Mouse (Mus musculus) intestine, embryonic 14.5 days (tissue): ENCODE measurements at regions not wholly inside any gene's neighbourhood (a gene's known extent, or its start where the extent isn't known, plus 50 kb on each side); places are given as distances from the start of the nearest gene placed in this dataset.

Experiments used
- ATAC-seq: fragments of 200-750 bp; cut with Nextera tagmentation; replicated peaks from 2 replicates; pipeline ENCODE4 v1.8.0; 2017; ENCODE audit warnings: low read depth, moderate number of reproducible peaks, moderate TSS enrichment, moderate library complexity; ENCODE audit not compliant: low FRiP score, low TSS enrichment
- DNase-seq: peaks from one replicate; pipeline ENCODE4 v3.0.0-alpha.2; 2018; ENCODE audit warnings: low spot score
- H3K27ac ChIP-seq: fragments of 300-500 bp; sonication (generic); 2 replicates; pipeline ENCODE4 v1.5.1; 2014; ENCODE audit warnings: low read depth, mild to moderate bottlenecking, control low read depth
- H3K27me3 ChIP-seq: fragments of 300-500 bp; sonication (generic); replicated peaks from 2 replicates; pipeline ENCODE4 v1.6.1; 2014; ENCODE audit warnings: low read length, control low read depth; ENCODE audit not compliant: control insufficient read depth, insufficient read depth
- H3K36me3 ChIP-seq: fragments of 300-500 bp; sonication (generic); 2 replicates; pipeline ENCODE4 v1.6.1; 2014; ENCODE audit warnings: low read length, control low read depth; ENCODE audit not compliant: control insufficient read depth, insufficient read depth
- H3K4me1 ChIP-seq: fragments of 300-500 bp; sonication (generic); replicated peaks from 2 replicates; pipeline ENCODE4 v1.6.1; 2014; ENCODE audit warnings: low read length, control low read depth, mixed read lengths; ENCODE audit not compliant: control insufficient read depth, insufficient read depth
- H3K4me2 ChIP-seq: fragments of 300-500 bp; sonication (generic); 2 replicates; pipeline ENCODE4 v1.6.1; 2014; ENCODE audit warnings: low read length
- H3K4me3 ChIP-seq: fragments of 300-500 bp; sonication (generic); 2 replicates; pipeline ENCODE4 v1.5.1; 2014; ENCODE audit warnings: low read depth, low read length, control low read depth, mixed read lengths
- H3K9ac ChIP-seq: fragments of 300-500 bp; sonication (generic); 2 replicates; pipeline ENCODE4 v1.6.1; 2014; ENCODE audit warnings: mild to moderate bottlenecking, low read length
- H3K9me3 ChIP-seq: fragments of 300-500 bp; sonication (generic); 2 replicates; pipeline ENCODE4 v1.6.1; 2016; ENCODE audit warnings: low read length, control low read depth; ENCODE audit not compliant: control insufficient read depth
- WGBS: fragments of 180-500 bp; shearing (Covaris S2); extraction: QIAGEN DNeasy Blood & Tissue Kit; methylation state at CpG from one replicate; pipeline ENCODE4 v1.1.7; 2014; 5-methylcytosine and 5-hydroxymethylcytosine counted together

DNA sequence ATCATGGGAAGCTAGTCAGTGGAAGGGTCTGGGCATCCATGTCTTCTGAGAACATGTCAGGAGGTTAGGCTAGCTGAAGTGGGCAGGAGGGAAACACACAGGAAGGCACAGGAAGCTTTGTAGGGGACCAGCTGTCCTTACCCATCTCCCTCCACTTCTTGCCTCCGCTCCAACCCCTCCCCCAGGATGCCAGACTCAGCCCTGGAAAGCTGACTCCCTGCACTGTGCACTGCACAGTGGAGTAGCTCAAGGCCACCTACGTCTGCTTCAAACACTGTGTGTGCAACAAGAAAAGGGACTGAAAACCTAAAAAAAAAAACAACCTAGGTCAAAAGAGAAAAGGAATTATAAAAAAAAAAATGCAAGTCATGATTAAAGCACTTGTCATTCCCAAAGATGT is 97.3 kb downstream of the Zfp706 start:
- Histone ChIP-seq H3K9me3 (no peaks in the 10 kb centered on the region), H3K4me1 (peaks cover 5% of the 10 kb centered on the region; the same call in 1 of the 2 replicates), H3K4me3 (no peak overlapping the region), H3K27me3 (no peaks in the 10 kb centered on the region), H3K4me2 (no peak overlapping the region), H3K36me3 (no peaks in the 10 kb centered on the region), H3K9ac (no peak overlapping the region), H3K27ac (no peak overlapping the region)
- WGBS: 55% methylated on average over 2 of the region's 2 CpGs
- ATAC-seq (no peak), DNase-seq (no peak)

DNA sequence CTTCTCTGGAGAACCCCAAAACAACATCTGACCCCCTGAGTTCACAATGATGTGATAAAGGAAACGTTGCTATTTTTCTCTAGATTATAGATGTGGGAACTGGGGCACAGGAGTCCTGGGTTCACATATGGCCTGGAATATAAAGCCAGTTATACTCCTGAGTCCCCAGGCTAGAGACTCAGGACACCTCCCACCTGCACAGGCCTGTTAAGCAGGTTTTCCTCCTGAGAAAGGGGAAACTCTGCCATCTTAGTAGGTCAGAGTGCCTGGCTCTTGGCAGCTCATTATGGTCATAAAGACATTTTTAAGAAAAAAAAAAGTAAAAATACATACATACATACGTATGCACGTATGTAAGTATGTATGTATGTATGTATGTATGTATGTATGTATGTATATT is 98.1 kb downstream of the Zfp706 start:
- Histone ChIP-seq H3K4me1 (peaks cover 5% of the 10 kb centered on the region; the same call in 1 of the 2 replicates), H3K4me3 (no peak overlapping the region), H3K9me3 (no peaks in the 10 kb centered on the region), H3K4me2 (no peak overlapping the region), H3K36me3 (no peaks in the 10 kb centered on the region), H3K9ac (no peak overlapping the region), H3K27ac (no peak overlapping the region), H3K27me3 (no peaks in the 10 kb centered on the region)
- no peak for ATAC-seq
- DNase-seq: no peak
- 81% methylated on average over 3 of the region's 3 CpGs for WGBS

DNA sequence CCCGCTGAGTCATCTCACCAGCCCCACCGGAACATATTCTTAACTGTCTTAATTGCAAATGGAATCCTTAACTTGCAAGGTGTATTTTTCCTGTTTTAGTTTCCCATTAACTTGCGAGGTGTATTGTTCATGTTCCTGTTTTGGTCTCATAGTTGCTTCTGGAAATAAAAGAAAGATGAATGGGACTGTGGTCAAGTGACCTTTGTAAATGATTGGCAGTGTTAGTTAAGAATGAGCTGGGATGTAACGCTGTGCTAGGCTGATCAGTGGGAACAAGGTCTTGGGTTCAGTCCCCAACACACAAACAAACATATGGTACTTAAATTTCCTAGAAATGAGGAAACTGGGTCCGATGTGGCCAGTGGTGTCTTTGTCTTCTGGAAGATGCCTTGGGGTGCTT is 100.8 kb downstream of the Zfp706 start:
- Histone ChIP-seq H3K27ac (no peak overlapping the region), H3K9me3 (no peaks in the 10 kb centered on the region), H3K4me1 (peaks cover 16% of the 10 kb centered on the region), H3K4me2 (no peak overlapping the region), H3K36me3 (no peaks in the 10 kb centered on the region), H3K9ac (no peak overlapping the region), H3K4me3 (no peak overlapping the region), H3K27me3 (no peaks in the 10 kb centered on the region)
- WGBS: 82% methylated on average over 5 of the region's 5 CpGs
- ATAC-seq (no peak), DNase-seq (no peak)

DNA sequence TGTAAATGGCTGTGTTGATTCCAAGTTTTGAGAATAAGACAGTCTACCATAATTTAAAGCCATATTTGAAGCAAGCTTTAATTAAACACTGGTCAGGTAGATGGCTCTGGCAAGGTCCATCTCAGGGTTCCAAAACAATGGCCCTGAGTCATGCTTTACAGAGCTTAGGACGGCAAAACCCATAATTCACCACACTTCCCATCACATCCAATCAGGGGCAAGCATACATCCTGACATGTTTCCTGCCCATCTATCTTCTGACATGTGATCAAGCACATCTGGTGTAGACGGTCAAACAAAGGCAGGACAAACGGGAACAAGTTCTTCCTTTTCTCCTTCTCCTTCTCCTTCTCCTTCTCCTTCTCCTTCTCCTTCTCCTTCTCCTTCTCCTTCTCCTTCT is 101.5 kb downstream of the Zfp706 start:
- WGBS: 48% methylated on average over 3 of the region's 3 CpGs
- DNase-seq (no peak), ATAC-seq (no peak)

DNA sequence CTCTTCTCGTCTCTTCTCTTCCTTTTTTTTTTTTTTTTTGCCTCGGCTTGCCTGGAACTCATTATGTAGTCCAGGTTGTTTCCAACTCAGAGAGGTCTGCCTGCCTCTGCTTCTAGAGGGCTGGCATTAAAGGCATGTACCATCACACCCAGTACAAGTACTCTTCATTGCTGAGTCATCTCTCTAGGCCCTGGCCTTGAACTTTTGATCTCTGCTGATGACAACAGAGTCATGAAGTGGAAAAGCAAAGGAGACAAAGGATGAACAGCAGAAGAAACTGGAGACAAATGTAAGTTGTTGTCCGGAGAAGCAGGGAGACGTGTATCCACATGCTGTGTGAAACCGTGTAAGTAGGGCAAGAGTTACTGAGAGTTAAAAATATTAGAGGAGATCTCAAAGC is 103.7 kb downstream of the Zfp706 start:
- Histone ChIP-seq H3K4me3 (no peak overlapping the region), H3K9ac (no peak overlapping the region), H3K9me3 (no peaks in the 10 kb centered on the region), H3K27me3 (no peaks in the 10 kb centered on the region), H3K27ac (peak overlapping the region; percentile 54; the same call in 1 of the 2 replicates), H3K4me2 (no peak overlapping the region), H3K4me1 (peaks cover 29% of the 10 kb centered on the region), H3K36me3 (no peaks in the 10 kb centered on the region)
- no peak for ATAC-seq
- no peak for DNase-seq
- 72% methylated on average over 5 of the region's 5 CpGs for WGBS

More for the DNA sequence above, 101.5 kb downstream of the Zfp706 start:
- Histone ChIP-seq H3K9me3 (no peaks in the 10 kb centered on the region), H3K4me3 (no peak overlapping the region), H3K36me3 (no peaks in the 10 kb centered on the region), H3K4me1 (peaks cover 19% of the 10 kb centered on the region), H3K27ac (no peak overlapping the region), H3K9ac (no peak overlapping the region), H3K4me2 (no peak overlapping the region), H3K27me3 (no peaks in the 10 kb centered on the region)

DNA sequence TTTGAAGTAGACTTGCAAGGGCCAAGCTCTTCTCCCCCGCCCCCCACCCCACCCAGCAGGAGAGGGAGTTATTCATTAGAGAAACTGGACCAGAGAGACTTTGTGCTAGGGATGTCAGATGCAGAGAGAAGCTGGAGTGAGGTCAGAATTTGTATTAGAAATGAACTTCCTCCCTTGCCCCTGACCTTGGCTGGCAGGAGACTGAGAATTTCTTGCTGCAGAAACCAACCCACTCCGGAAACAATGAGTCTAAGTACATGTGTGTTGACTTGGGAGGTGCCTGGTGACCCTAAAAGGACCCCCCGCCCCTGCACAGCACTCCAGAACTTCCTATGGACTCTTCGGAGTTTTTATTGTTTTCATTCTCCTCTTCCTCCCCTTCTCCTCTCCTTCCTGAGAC is 104.3 kb downstream of the Zfp706 start:
- Histone ChIP-seq H3K36me3 (no peaks in the 10 kb centered on the region), H3K9me3 (no peaks in the 10 kb centered on the region), H3K9ac (no peak overlapping the region), H3K4me3 (no peak overlapping the region), H3K4me2 (no peak overlapping the region), H3K4me1 (peaks cover 29% of the 10 kb centered on the region), H3K27ac (peak overlapping the region; percentile 54), H3K27me3 (no peaks in the 10 kb centered on the region)
- no peak for ATAC-seq
- 31% methylated on average over 4 of the region's 4 CpGs for WGBS
- no peak for DNase-seq

DNA sequence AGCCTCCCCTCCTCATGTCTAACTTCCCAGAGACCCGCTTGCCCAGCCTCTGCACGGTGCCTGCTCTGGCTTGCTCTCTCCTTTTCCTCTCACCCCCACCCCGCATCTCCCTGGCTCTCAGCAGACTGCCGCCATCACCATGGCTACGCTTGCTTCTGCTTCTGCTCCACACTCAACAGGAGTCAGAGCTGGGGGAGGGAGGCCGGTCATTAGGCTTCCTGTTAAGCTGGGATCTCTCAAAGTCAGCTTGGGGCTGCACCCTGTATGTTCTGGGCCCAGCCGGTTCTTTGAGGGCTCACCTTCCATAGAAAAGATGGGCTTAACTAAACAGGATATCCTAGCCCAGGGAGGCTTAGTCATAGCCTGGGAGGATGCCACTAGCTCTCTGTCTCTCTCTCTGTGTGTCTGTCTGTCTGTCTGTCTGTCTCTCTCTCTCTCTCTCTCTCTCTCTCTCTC is 105.7 kb downstream of the Zfp706 start:
- peak overlapping the region; percentile 84 for H3K27ac ChIP-seq
- no peaks in the 10 kb centered on the region for H3K36me3 ChIP-seq
- no peak overlapping the region for H3K4me3 ChIP-seq
- no peak overlapping the region for H3K9ac ChIP-seq
- H3K4me1 ChIP-seq: peaks cover 29% of the 10 kb centered on the region
- peak overlapping the region; percentile 25; the same call in 1 of the 2 replicates for H3K4me2 ChIP-seq
- no peaks in the 10 kb centered on the region for H3K27me3 ChIP-seq
- peak; percentile 66 for ATAC-seq
- WGBS: 8% methylated on average over 7 of the region's 7 CpGs
- H3K9me3 ChIP-seq: no peaks in the 10 kb centered on the region
- peak; percentile 83 for DNase-seq

DNA sequence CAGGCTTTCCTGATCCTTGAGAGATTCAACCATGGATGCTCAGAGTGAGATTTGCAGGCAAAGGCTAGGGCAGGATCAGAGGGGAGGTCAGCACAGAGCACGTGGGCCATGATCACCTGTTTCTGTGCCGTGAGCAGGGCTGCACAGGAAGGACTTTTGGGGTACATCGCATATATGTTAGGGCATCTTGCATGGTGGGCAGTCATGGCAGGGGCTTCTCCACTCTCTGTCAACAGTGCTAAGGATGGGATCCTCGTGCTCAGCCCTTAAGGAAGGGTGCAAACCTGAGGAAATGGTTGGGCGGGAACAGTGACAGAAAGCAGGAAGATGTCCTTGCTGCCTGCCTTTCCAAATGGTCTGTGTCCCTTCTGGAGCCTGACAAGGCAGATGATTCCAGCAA is 106.2 kb downstream of the Zfp706 start:
- DNase-seq (no peak), ATAC-seq (no peak)
- Histone ChIP-seq H3K9me3 (no peaks in the 10 kb centered on the region), H3K4me2 (peak overlapping the region; percentile 25; the same call in 1 of the 2 replicates), H3K27me3 (no peaks in the 10 kb centered on the region), H3K27ac (peak overlapping the region; percentile 84), H3K36me3 (no peaks in the 10 kb centered on the region), H3K4me3 (no peak overlapping the region), H3K4me1 (peaks cover 29% of the 10 kb centered on the region), H3K9ac (no peak overlapping the region)
- 40% methylated on average over 5 of the region's 5 CpGs for WGBS

DNA sequence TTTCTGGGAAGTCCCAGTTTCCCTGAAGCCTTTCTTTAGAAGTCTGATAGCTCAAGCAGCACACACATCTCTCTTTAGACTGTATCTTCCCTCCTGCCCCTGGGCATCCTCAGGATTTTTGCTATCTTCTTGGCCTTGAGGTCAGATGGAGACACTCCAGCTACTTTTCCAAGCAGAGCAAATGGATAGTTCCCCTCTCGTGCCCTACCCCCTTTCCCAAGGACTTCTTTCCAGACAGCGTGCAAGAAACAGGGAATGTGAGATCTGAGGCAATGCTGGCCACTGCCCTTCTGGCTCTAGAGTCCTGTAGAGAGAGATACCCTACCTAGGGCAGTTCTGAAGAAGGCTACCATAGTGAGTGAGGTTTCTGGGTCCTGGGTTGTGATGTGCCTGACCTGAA is 106.6 kb downstream of the Zfp706 start:
- H3K4me2 ChIP-seq: no peak overlapping the region
- H3K4me1 ChIP-seq: peaks cover 29% of the 10 kb centered on the region
- H3K27ac ChIP-seq: peak overlapping the region; percentile 84
- no peak for ATAC-seq
- H3K9ac ChIP-seq: no peak overlapping the region
- H3K4me3 ChIP-seq: no peak overlapping the region
- no peaks in the 10 kb centered on the region for H3K27me3 ChIP-seq
- DNase-seq: no peak
- WGBS: 41% methylated on average over 2 of the region's 2 CpGs
- no peaks in the 10 kb centered on the region for H3K36me3 ChIP-seq
- no peaks in the 10 kb centered on the region for H3K9me3 ChIP-seq
